ENCODE assay signal across 26 mouse cellular contexts in the genomic region with DNA sequence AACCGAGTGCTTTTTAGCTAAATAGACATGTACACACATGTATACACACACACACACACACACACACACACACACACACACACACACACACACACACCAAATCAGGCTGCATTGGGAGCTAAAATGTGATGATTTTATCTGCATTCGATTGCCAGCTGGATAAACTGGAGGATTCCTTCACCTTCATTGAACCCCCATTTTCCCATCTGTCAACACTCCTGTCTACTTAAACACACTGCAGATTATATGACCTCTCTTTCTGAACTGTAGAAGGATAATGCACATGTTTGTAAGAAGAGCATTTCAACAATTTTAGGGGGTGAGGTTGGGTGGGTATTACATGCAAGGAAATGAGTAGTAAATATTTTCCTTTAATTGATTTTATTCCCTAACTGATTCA.
DNase-seq lines count a peak whose midpoint lies in the region; ATAC-seq and TF ChIP-seq lines count a peak whose summit lies in the region.
"Had no signal": no experiment of that assay in that cellular context is flagged by ENCODE, and none has a peak within 500 bp of the region (broad histone marks: within the 10 kb centered on the region; RNA-seq: fewer than 3 reads in every experiment).

No protein-coding gene starts in this region.

- no peaks in the 10 kb centered on the region for H3K27me3 ChIP-seq in hindbrain, embryonic 16.5 days (replicated peaks; ENCODE audit: control insufficient read depth, insufficient read depth, low read length)
- no peaks in the 10 kb centered on the region for H3K27me3 ChIP-seq in hindbrain, embryonic 12.5 days
- no peaks in the 10 kb centered on the region for H3K27me3 ChIP-seq in midbrain, postnatal 0 days (ENCODE audit: insufficient read depth, low read length)
- H3K27me3 ChIP-seq in midbrain, embryonic 14.5 days (ENCODE audit: control insufficient read depth, insufficient read depth, low read length): no peaks in the 10 kb centered on the region
- no peaks in the 10 kb centered on the region for H3K27me3 ChIP-seq in lung, postnatal 0 days (replicated peaks; ENCODE audit: insufficient read depth, low read length)
- H3K27me3 ChIP-seq: CH12.LX; embryonic facial prominence, embryonic 15.5 days; intestine, embryonic 15.5 days had no signal

- 81% methylated on average over 2 of the region's 2 CpGs for WGBS in hindbrain, embryonic 16.5 days
- WGBS in hindbrain, embryonic 12.5 days: 78% methylated on average over 2 of the region's 2 CpGs
- 74% methylated on average over 2 of the region's 2 CpGs for WGBS in midbrain, postnatal 0 days
- WGBS in midbrain, embryonic 14.5 days: 79% methylated on average over 2 of the region's 2 CpGs
- WGBS in lung, postnatal 0 days: 49% methylated on average over 2 of the region's 2 CpGs

- TF ChIP-seq EP300 in lung, postnatal 0 days (IDR thresholded peaks at IDR 0.05): no peak

- no peak overlapping the region for H3K27ac ChIP-seq in hindbrain, embryonic 16.5 days (ENCODE audit: low read depth, low read length)
- H3K27ac ChIP-seq in hindbrain, embryonic 12.5 days: no peak overlapping the region
- H3K27ac ChIP-seq in midbrain, postnatal 0 days (ENCODE audit: low read depth, low read length): no peak overlapping the region
- no peak overlapping the region for H3K27ac ChIP-seq in midbrain, embryonic 14.5 days (replicated peaks; ENCODE audit: low read depth, low read length)
- no peak overlapping the region for H3K27ac ChIP-seq in lung, postnatal 0 days (ENCODE audit: low read length)
- H3K27ac ChIP-seq: embryonic facial prominence, embryonic 15.5 days; gastrocnemius, adult 2 months; hindbrain, embryonic 14.5 days; intestine, embryonic 15.5 days had no signal

- no peaks in the 10 kb centered on the region for H3K9me3 ChIP-seq in hindbrain, embryonic 16.5 days (ENCODE audit: control insufficient read depth, low read length)
- H3K9me3 ChIP-seq in hindbrain, embryonic 12.5 days (replicated peaks): no peaks in the 10 kb centered on the region
- no peaks in the 10 kb centered on the region for H3K9me3 ChIP-seq in midbrain, postnatal 0 days (ENCODE audit: low read length)
- no peaks in the 10 kb centered on the region for H3K9me3 ChIP-seq in midbrain, embryonic 14.5 days (ENCODE audit: control insufficient read depth, low read length)
- no peaks in the 10 kb centered on the region for H3K9me3 ChIP-seq in lung, postnatal 0 days (ENCODE audit: low read length)
- H3K9me3 ChIP-seq: embryonic facial prominence, embryonic 15.5 days; G1E; intestine, embryonic 15.5 days had no signal

- no peaks in the 10 kb centered on the region for H3K36me3 ChIP-seq in hindbrain, embryonic 16.5 days (ENCODE audit: control insufficient read depth, insufficient read depth, low read length)
- H3K36me3 ChIP-seq in hindbrain, embryonic 12.5 days: no peaks in the 10 kb centered on the region
- H3K36me3 ChIP-seq in midbrain, postnatal 0 days (ENCODE audit: insufficient read depth, low read length): no peaks in the 10 kb centered on the region
- H3K36me3 ChIP-seq in midbrain, embryonic 14.5 days (ENCODE audit: control insufficient read depth, insufficient read depth, low read length): no peaks in the 10 kb centered on the region
- H3K36me3 ChIP-seq in lung, postnatal 0 days (ENCODE audit: insufficient read depth, low read length): no peaks in the 10 kb centered on the region
- H3K36me3 ChIP-seq: embryonic facial prominence, embryonic 15.5 days; G1E; intestine, embryonic 15.5 days had no signal

- DNase-seq in cerebellum, adult 9-10 months: peak; percentile 65
- no peak for DNase-seq in cerebellum, adult 11 months
- DNase-seq in midbrain, postnatal 0 days (ENCODE audit: low spot score): peak; percentile 49
- DNase-seq in midbrain, embryonic 14.5 days: no peak
- DNase-seq in retina, postnatal 1 day: peak; percentile 38
- DNase-seq in lung, postnatal 0 days (ENCODE audit: low spot score): no peak
- DNase-seq: adrenal gland, postnatal 10 days; adrenal gland, postnatal 36 days; B cell, adult 2 months; cerebellum, postnatal 36 days; embryo, embryonic 11 days; forebrain, postnatal 0 days; gastrocnemius, adult 2 months; gastrocnemius, postnatal 14 days; heart, adult 11 months; kidney, adult 11 months had no signal

- H3K4me1 ChIP-seq in hindbrain, embryonic 16.5 days (ENCODE audit: control insufficient read depth, insufficient read depth, low read depth, low read length): no peaks in the 10 kb centered on the region
- no peaks in the 10 kb centered on the region for H3K4me1 ChIP-seq in hindbrain, embryonic 12.5 days
- H3K4me1 ChIP-seq in midbrain, postnatal 0 days (ENCODE audit: insufficient read depth, low read length): no peaks in the 10 kb centered on the region
- H3K4me1 ChIP-seq in midbrain, embryonic 14.5 days (ENCODE audit: control insufficient read depth, insufficient read depth, low read length): no peaks in the 10 kb centered on the region
- H3K4me1 ChIP-seq in lung, postnatal 0 days (ENCODE audit: insufficient read depth, low read depth, low read length): no peaks in the 10 kb centered on the region
- H3K4me1 ChIP-seq: embryonic facial prominence, embryonic 15.5 days; intestine, embryonic 15.5 days had no signal

- peak; percentile 64; the same call in 1 of the 2 replicates for ATAC-seq in hindbrain, embryonic 16.5 days
- no peak for ATAC-seq in hindbrain, embryonic 12.5 days (ENCODE audit: low FRiP score)
- no peak for ATAC-seq in midbrain, postnatal 0 days (ENCODE audit: low FRiP score)
- ATAC-seq in midbrain, embryonic 14.5 days (ENCODE audit: low FRiP score, low TSS enrichment): no peak
- no peak for ATAC-seq in lung, postnatal 0 days
- ATAC-seq: forebrain, embryonic 14.5 days; forebrain, postnatal 0 days; intestine, embryonic 15.5 days; Patski had no signal

- no peak overlapping the region for H3K4me3 ChIP-seq in hindbrain, embryonic 16.5 days (ENCODE audit: low read length)
- H3K4me3 ChIP-seq in hindbrain, embryonic 12.5 days: no peak overlapping the region
- no peak overlapping the region for H3K4me3 ChIP-seq in midbrain, postnatal 0 days (ENCODE audit: low read depth, low read length)
- H3K4me3 ChIP-seq in midbrain, embryonic 14.5 days (replicated peaks; ENCODE audit: low read depth, low read length): no peak overlapping the region
- no peak overlapping the region for H3K4me3 ChIP-seq in lung, postnatal 0 days (ENCODE audit: low read depth, low read length)
- H3K4me3 ChIP-seq: embryonic facial prominence, embryonic 15.5 days; gastrocnemius, adult 2 months; intestine, embryonic 15.5 days had no signal

- no peak overlapping the region for H3K4me2 ChIP-seq in hindbrain, embryonic 16.5 days (ENCODE audit: low read length)
- H3K4me2 ChIP-seq in hindbrain, embryonic 12.5 days (replicated peaks): no peak overlapping the region
- H3K4me2 ChIP-seq in midbrain, postnatal 0 days (ENCODE audit: low read depth, low read length, poor library complexity, severe bottlenecking): no peak overlapping the region
- no peak overlapping the region for H3K4me2 ChIP-seq in midbrain, embryonic 14.5 days (ENCODE audit: low read length)
- no peak overlapping the region for H3K4me2 ChIP-seq in lung, postnatal 0 days (replicated peaks; ENCODE audit: low read depth, low read length)
- H3K4me2 ChIP-seq: embryonic facial prominence, embryonic 15.5 days; heart, embryonic 11.5 days; hindbrain, embryonic 14.5 days; intestine, embryonic 15.5 days had no signal

- no peak overlapping the region for H3K9ac ChIP-seq in hindbrain, embryonic 16.5 days (ENCODE audit: low read depth, low read length)
- no peak overlapping the region for H3K9ac ChIP-seq in hindbrain, embryonic 12.5 days
- H3K9ac ChIP-seq in midbrain, postnatal 0 days (replicated peaks; ENCODE audit: low read length, poor library complexity, severe bottlenecking): no peak overlapping the region
- H3K9ac ChIP-seq in midbrain, embryonic 14.5 days (replicated peaks; ENCODE audit: low read length): no peak overlapping the region
- H3K9ac ChIP-seq in lung, postnatal 0 days (replicated peaks; ENCODE audit: low read depth): no peak overlapping the region
- H3K9ac ChIP-seq: embryonic facial prominence, embryonic 15.5 days; forebrain, postnatal 0 days; hindbrain, embryonic 14.5 days; intestine, embryonic 15.5 days had no signal

- TF ChIP-seq CTCF in midbrain, postnatal 0 days (IDR thresholded peaks at IDR 0.05): no peak
- TF ChIP-seq CTCF in lung, postnatal 0 days (IDR thresholded peaks at IDR 0.05): no peak

Comparison
In these comparisons a context has a peak if more than half of its experiments do, and no peak if none do; other contexts are left out.
1. DNase-seq: peak in cerebellum, adult 9-10 months (single experiment), midbrain, postnatal 0 days (single experiment) and retina, postnatal 1 day (single experiment); none in cerebellum, adult 11 months (single experiment), midbrain, embryonic 14.5 days (single experiment) and lung, postnatal 0 days (single experiment).